Mouse (Mus musculus) spleen, postnatal 14 days (tissue): Measurements from ENCODE around the gene Ccrl2.

Source experiments
- DNase-seq, 2 experiments: peaks; one replicate each; pipeline ENCODE4 v3.0.0; 2021 to 2022; ENCODE audit warnings: low spot score in 2 of 2

Gene Ccrl2

DNA sequence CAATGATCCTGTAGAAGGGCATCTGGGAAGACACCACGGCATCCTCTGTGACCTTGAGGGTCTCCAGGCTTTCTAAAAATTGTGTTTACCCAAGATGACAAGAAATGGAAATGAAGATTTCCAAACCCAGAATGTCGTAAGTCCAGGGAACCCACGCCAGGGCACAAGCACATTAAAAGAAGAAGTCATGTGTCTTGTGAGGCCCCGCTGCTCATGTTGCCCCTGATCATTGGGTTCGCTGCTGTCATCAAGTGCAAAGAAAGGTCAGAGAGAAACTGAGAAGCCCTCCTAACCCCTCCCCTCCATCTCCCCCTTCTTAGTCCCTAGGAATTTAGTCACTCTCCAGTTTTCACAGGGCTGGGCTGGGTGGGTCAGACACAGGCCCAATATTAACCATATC, 5.5 kb upstream of the Ccrl2 start:
- no peak for DNase-seq

DNA sequence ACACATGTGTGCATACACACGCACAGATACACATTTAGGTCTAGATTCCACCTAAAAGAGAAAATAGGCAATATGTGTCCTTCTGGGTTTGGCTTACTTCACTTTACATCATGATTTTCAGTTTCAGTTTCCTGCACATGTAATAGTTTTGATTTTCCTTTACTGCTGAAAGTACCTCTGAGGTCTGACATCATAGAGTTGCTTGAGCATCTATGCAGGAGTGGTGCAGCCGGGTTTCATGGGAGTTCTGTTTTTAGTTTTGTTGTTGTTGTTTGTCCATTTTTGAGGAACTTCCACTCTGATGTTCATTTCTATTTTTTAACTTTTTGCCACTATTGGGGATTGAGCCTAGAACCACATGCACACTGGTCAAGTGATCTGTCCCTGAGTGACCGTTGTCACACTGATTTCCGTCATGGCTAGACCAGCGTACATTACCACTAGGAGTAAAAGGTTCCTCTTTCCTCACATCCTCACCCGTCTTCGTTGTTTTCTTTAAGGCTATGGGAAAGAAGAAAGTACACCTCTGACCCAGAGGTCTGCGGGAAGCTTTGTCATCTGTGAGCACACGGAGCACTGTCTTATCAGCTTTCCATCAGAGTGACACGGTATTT, 1.7 kb upstream of the Ccrl2 start:
- DNase-seq, result no peak

DNA sequence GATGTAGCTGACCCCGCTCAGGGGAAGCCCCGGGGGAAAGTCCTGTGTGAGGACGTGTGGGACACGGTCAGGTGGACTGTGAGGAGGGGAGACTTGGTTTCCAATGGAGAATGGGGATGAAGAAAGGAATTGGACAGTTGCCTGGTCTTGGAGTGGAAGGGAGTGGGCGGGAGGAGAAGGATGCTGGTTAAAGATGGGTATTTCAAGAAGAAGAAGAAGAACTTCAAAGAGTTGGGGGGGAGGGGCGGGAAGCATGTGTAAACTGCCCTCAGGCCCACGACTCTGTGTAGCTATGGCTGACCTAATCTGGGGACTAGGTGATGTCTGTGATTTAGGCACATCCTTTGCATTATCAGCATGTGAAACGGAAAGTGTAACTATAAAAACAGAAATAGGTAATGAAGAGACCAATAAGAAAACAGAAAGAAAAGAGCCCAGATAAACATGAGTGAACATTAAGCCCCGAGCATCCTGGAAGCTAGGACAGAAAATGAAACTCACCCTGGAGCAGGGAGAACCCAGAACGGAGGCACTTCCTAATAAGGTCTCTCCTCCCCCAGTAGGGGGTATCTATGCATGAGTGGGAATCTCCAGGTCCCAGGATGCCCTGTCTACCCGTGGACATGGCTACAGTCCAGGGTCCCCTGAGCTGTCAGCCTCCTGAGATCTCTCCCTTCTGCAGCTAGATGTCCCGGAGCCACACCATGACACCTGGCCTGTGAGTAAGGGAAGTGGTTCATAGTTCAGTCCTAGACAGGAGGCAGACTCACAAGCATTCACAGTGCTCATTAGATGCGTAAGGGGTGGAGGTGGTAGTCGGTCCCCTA, 438 bp upstream of the Ccrl2 start:
- no peak for DNase-seq

DNA sequence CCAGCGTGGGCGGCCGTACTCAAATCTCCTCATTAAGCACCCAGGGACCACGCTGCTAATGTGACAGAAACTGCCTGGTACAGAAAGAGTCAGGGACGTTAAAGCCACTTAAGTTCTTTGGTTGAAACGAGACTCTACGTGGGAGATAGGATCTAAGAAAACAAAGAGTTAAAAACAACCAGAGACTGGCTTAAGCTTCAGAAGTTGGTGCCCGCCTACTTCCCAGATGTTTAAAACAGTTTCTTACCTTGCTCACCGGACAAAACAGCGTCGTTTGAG, 861 bp downstream of the Ccrl2 start:
- DNase-seq, result no peak

DNA sequence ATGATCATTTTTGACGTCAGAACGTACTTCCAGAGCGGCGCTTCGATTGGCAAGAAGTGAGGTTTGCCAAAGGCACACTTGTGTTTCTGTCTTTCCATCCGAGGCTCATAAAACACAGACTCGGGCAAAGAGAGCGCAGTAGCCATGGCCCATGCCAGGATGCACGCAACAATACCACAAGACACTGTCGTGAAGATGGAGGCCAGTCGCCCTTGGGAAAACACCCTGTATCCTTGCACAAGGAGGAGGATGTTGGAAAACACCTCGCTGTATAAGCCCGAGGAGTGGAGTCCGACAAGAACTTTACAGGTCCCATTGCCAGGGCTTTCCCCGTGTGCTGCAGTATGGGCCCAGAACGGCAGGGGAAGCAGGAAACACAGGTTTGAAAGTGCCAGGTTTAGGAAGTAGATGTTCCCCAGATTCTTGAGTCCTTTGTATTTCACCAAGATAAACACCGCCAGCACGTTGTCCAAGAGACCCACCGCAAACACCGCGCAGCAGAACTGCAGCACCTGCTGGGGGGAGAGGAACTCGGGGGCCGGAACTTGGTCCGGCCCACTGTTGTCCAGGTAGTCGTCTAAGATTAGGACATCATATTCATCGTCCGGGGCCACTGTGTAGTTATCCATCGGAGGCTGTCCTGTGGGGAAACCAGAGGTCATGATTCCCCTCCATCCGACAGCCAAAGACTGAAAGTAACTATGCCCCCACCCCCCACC, 1.4 kb downstream of the Ccrl2 start:
- no peak for DNase-seq

DNA sequence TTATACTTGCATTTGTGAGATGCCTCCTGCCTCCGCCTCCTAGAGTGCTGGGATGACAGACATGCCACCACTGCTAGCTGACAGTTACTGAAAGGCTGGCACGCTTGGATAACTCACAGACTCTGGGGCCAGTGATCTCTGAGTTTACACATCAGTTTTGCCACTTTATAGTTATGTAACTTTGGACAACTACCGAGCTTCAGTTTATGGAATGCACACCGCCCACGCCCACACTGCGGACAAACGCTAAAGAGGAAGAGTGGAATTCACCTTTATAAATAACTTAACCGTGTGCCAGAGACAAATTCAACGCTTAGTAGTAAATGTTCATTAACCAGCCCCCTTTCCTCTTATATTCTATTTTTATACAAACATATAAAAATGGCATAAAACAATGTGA, 2.4 kb downstream of the Ccrl2 start:
- DNase-seq, result no peak

DNA sequence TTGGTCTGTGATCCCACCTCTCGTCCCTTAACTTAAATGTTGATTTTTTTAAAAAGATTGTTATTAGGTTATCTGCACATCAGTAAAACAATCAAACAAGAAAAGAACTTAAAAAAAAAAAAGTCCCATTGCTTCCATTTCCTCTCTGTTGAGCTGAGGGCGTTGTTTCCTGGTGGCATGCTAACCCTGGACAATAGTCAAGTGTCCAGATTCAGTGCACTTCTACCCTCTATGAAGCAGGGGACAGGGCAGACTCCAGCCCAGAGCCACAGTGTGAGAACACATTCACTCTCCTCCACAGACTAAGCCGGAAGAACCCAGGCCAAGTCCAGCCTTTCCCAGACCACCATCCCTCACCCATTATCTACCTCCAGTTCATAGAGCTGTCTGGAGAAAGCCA, 8.9 kb downstream of the Ccrl2 start:
- DNase-seq, result no peak

DNA sequence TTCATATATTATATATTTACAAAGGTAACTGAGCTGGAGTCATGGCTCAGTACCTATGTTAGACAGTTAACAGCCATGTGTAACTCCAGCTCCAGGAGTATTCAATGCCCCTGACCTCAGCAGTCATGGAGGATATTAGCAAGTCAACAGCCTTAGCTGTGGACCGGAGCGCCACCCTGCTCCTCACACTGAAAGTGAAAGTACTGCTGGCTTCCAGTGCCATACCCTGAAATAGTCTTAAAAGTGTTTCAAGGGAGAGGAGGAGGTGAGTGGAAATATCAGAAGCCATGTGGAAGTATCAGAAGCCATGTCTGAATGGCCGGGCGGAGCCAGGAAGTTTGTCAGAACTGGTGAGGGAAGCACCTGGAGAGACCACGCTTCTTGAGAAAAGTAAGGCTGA, 10.1 kb downstream of the Ccrl2 start:
- no peak for DNase-seq

DNA sequence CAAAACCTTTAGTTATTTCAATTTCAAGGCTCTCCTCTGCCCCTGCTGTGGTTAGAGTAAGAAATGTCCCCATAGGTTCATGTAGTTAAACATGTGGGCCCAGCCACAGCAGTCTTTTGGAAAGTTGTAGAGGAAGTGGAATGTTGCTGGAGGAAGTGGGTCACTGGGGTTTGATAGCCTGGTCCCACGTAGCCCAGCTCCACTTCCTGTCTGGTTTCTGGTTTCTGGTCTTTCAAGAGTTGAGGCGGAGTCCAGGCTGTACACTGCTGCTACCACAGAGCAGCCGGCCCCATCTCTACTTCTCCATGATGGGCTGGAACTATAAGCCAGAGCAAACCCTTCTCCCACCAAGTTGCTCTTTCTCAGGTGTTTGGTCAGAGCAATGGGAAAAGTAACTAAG, 11.1 kb downstream of the Ccrl2 start:
- DNase-seq, result no peak

DNA sequence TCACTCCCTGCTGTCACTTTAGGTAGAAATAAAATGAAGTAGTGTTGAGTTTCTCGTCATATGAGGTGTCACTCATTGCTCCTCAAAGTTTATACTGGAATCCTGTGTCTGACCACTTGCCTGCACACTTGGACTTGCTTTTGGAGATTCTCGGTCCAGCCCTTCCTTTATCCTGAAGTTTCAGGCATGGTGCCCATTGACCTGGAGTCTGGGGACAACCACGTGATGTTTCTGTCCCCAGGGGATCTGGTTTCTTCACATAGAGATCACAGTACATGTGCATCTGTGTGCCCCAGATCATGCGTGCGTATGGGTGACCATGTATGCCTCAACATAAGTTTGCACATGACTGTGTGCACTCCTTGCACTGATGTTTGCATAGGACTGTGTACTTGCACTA, 15.1 kb downstream of the Ccrl2 start:
- no peak for DNase-seq

DNA sequence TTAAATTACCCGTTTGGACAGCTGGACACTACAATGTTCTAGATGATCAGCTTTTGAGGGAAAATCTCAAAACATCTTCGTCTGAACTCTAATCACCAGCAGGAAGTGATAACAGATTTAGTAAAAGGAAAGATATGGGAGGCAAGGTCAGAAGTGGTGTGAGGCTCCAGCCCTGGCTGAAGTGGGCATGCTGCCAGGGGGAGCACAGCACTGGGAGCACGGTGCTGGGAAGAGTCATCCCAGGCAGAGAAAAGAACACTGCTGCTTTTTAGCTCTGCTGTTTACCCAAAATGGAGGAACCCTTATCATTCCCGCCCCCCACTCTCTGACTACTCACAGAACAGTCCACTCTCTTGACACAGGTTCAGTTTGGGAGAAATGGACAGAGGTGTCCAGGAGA, 17.4 kb downstream of the Ccrl2 start:
- DNase-seq, result no peak

DNA sequence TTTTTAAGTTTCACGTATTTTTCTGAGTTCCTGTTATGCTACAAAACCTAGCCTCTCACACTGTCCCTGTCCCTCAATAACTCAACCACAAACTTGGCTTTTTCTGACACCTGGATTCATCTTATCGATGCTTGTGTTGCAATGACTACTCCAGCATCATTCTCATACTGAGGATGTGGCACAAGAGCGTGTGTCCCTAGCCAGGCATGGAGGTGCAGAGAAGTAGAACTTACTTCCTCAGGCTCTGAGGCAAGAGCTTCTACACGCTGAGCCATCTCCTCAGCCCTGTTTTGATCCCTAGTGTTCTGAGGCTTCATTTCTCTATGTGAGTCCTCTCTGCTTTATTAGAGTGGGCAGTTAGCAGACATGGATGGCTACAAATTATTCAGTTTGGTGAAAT, 23.6 kb downstream of the Ccrl2 start:
- no peak for DNase-seq

DNA sequence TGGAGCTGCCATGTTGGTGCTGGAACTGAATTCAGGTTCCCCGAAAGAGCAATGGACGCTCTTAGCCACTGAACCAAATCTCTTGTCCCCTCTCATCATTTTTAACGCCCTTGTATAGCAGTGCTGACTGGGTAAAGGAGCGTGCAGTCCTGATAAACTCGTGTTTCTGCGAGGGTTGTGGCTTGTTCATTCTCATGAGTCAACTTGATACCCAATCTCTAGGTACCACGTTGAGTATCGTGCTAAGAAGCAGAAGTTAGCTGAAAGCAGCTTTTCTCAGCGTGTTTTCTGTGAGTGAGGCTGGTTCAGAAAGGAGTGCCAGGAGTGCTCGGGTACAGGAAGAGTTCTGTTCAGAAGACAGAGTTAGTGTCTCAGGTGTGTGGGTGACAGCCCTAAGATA, 30.5 kb downstream of the Ccrl2 start:
- no peak for DNase-seq

DNA sequence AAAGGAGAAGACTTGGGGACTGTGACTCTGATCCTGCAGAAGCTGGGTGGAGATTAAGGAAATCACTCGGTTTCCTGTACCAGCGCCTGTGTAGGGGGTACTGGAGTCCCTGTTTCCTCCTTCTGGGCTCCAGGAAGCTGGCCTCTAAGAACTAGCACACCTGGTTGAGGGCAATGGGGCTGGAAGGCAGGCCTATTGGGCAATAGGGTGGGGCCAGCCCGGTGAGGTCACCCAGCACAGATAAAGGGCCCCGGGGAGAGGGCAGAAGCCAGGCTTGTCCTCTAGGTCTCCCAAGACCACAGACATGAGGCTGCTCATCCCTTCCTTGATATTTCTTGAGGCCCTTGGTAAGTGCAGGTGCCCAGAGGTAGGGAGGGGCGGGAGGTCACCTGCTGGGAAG, 38.3 kb downstream of the Ccrl2 start, which contains the start of gene Ltf:
Gene Ltf (plus strand): TSS at position 250 of the 400 bp plus-strand sequence.
- no peak for DNase-seq

DNA sequence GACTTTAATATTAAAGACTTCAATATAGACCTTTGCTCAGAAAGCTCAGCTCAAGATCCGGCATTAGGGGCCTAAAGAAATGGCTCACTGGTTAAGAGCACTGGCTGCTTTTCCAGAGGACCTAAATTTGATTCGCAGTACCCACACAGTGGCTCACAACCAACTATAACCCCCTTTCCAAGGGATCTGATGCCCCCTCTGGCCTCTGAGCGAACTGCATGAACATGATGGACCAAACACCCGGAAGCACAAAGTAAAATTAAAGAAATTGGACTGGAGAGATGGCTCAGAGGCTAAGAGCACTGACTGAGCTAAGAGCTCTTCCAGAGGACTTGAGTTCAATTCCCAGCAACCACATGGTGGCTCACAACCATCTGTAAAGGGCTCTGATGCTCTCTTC, 41.7 kb downstream of the Ccrl2 start:
- DNase-seq, result no peak

DNA sequence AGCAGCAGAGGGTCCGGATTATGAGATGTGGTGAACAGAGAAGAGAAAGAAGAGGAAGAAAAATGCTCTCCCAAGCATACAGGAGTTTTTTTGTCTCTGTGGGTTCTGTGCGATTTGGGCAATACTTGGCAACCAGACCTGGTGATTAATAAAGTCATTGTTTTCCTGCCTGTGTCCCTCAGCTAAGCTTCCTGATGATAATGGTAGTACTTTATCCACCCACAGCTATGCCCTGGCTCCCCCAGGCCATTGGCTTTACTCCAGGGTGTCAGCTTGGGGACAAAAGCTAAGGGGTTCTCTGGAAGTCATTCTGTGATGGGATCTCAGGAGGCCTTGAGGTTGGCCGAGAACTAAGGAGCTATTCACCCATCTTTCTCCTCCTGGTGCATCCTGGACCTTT, 45.3 kb downstream of the Ccrl2 start:
- no peak for DNase-seq

DNA sequence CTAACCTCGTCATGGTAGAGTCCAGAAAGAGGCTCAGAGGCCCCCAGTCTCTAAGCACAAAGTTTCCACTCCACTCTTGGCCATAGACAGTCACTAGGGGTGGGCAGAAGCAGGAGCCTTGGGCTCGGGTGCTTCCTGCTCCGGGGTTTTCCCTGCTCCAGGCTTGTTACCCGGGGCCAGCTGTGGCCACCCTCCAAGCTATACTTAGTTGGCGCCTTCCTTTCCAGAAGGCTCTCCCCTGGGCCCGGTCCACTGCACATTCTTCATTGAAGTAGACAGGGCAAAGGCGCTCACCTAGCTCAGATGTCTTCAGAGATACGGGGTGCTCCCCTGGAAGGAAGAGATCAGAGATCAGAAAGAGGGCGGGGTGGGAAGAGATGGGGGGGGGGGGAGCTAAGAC, 45.8 kb downstream of the Ccrl2 start:
- DNase-seq, result no peak

DNA sequence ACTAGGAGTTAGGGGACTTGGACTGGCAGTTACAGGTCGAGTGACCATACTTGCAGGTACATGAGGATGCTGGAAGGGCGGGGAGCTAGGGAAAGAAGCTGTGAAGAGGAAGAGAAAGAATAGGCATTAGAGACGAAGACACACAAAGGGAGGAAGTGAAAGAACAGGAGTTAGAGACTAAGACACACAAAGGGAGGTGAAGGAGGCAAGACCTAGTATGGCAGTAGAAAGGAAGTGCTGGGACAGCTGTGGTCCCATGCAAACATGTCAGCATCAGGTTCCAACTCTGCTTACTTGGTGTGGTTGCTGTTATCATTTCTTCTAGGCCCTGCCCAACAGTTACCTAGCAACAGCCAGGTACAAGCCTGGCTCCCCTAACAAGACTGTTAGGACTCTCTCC, 47.6 kb downstream of the Ccrl2 start:
- DNase-seq, result no peak

DNA sequence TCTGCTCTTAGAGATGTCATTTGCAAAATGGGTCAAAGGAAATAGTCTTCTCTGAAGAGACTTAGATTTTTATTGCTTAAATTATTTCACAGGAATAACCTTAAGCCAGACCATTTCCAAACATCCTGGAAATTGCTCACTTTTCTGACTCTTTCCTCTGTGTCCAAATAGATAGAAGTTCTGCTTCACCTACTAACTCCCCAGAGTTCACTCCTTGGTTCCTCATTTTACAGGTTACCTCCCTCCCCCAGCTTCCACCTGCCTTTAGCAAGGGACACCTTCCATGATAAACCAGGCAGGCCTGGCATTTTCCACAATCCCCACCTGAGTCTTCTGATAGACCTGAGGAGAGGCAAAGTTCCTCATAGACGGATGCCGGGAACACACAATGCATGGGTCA, 50.8 kb downstream of the Ccrl2 start:
- no peak for DNase-seq
